Mouse (Mus musculus) layer of hippocampus, adult 18-20 months (tissue): ENCODE results near the gene Svip. TPM values are rescaled to one million over a fixed set of nuclear protein-coding genes. Genes with fewer than 3 reads are reported as not detected.

Experiments
- DNase-seq, 2 experiments: peaks; one replicate each; pipeline ENCODE4 v3.0.0; 2022; ENCODE audit warnings: low spot score in 2 of 2
- total RNA-seq, 2 experiments: library from RNA; stranded (reverse); gene quantifications; 2 replicates each; pipeline ENCODE4 v1.2.3; 2021

The Svip gene
- total RNA-seq, 2 experiments from 2014 or later = 37.9 to 40.0 TPM

- DNase-seq = no peak
Measured at GRCm38 (mm10) chr7:51962219-51962952, 43.4 kb downstream of the Svip start.

GRCm38 (mm10) chr7:51960698-51961374 lies 45.0 kb downstream of the Svip start:
- no peak for DNase-seq

- DNase-seq = no peak
Measured at GRCm38 (mm10) chr7:51957766-51958165, 48.1 kb downstream of the Svip start.

GRCm38 (mm10) chr7:51955424-51956041 lies 50.3 kb downstream of the Svip start:
- no peak for DNase-seq

Other genes with a start within 250 kb of the Svip start
- 10 to 100 TPM; 23.8 to 33.2 TPM for gene Gas2, start 144.0 kb downstream of the Svip start, total RNA-seq
- gene Fancf, start 143.8 kb downstream of the Svip start, total RNA-seq = 1 to 10 TPM; 3.7 to 4.1 TPM
- gene 1700015G11Rik, start 9.7 kb upstream of the Svip start, total RNA-seq = not detected